In genomic region chr1:172309699-172310398, GRCm38 (mm10) we compare ENCODE assay signal across 8 mouse cellular contexts. TPM values are rescaled to one million over a fixed set of nuclear protein-coding genes. Genes with fewer than 3 reads are reported as not detected.
DNase-seq lines count a peak whose midpoint lies in the region; ATAC-seq and TF ChIP-seq lines count a peak whose summit lies in the region.

No protein-coding gene starts in this region.

- no peaks in the 10 kb centered on the region for H3K27me3 ChIP-seq in ES-Bruce4 (ENCODE audit: control insufficient read depth, insufficient read depth, low read length, poor library complexity, severe bottlenecking)
- H3K27me3 ChIP-seq in forebrain, embryonic 12.5 days, result no peaks in the 10 kb centered on the region
- H3K27me3 ChIP-seq in heart, postnatal 0 days (ENCODE audit: control insufficient read depth, insufficient read depth, low read length), result no peaks in the 10 kb centered on the region
- H3K27me3 ChIP-seq in liver, embryonic 14.5 days (ENCODE audit: control insufficient read depth, insufficient read depth, low read length), result no peaks in the 10 kb centered on the region
- no peaks in the 10 kb centered on the region for H3K27me3 ChIP-seq in neural tube, embryonic 11.5 days (ENCODE audit: control insufficient read depth, insufficient read depth, low read length)
- no peaks in the 10 kb centered on the region for H3K27me3 ChIP-seq in stomach, embryonic 16.5 days (ENCODE audit: control insufficient read depth, insufficient read depth, low read length)

- peak overlapping the region; percentile 50 for H3K4me2 ChIP-seq in forebrain, embryonic 12.5 days
- H3K4me2 ChIP-seq in heart, postnatal 0 days (ENCODE audit: low read depth, low read length), result peak overlapping the region; percentile 68
- H3K4me2 ChIP-seq in liver, embryonic 14.5 days (ENCODE audit: low read depth), result peak overlapping the region; percentile 78
- H3K4me2 ChIP-seq in neural tube, embryonic 11.5 days (ENCODE audit: low read depth), result peak overlapping the region; percentile 48
- H3K4me2 ChIP-seq in stomach, embryonic 16.5 days (ENCODE audit: low read depth, low read length), result peak overlapping the region; percentile 81

- WGBS in forebrain, embryonic 12.5 days, result 3% methylated on average over 14 of the region's 14 CpGs
- WGBS in heart, postnatal 0 days, result under 1% methylated on average over 14 of the region's 14 CpGs
- 1% methylated on average over 14 of the region's 14 CpGs for WGBS in liver, embryonic 14.5 days (ENCODE audit: insufficient replicate concordance)
- WGBS in neural tube, embryonic 11.5 days, result 5% methylated on average over 14 of the region's 14 CpGs
- WGBS in stomach, embryonic 16.5 days, result 2% methylated on average over 14 of the region's 14 CpGs

- no peak overlapping the region for H3K9ac ChIP-seq in ES-Bruce4 (ENCODE audit: low read depth, poor library complexity, severe bottlenecking)
- H3K9ac ChIP-seq in forebrain, embryonic 12.5 days, result peak overlapping the region; percentile 43
- peak overlapping the region; percentile 45; the same call in 1 of the 2 replicates for H3K9ac ChIP-seq in heart, postnatal 0 days (replicated peaks; ENCODE audit: low read depth, low read length)
- peak overlapping the region; percentile 63 for H3K9ac ChIP-seq in liver, embryonic 14.5 days (replicated peaks)
- peak overlapping the region; percentile 47 for H3K9ac ChIP-seq in neural tube, embryonic 11.5 days (ENCODE audit: low read length)
- peak overlapping the region; percentile 76 for H3K9ac ChIP-seq in stomach, embryonic 16.5 days (ENCODE audit: low read length)

- TF ChIP-seq EP300 in ES-Bruce4 (IDR thresholded peaks at IDR 0.05; ENCODE audit: insufficient read depth, low read depth, low read length), result peak; percentile 75
- TF ChIP-seq EP300 in heart, postnatal 0 days (IDR thresholded peaks at IDR 0.05; ENCODE audit: low read depth), result peak; percentile 98
- TF ChIP-seq EP300 in liver, embryonic 14.5 days (IDR thresholded peaks at IDR 0.05; ENCODE audit: low read depth), result no peak

- no peaks in the 10 kb centered on the region for H3K36me3 ChIP-seq in ES-Bruce4 (ENCODE audit: control insufficient read depth, insufficient read depth, low read length, poor library complexity, severe bottlenecking)
- H3K36me3 ChIP-seq in forebrain, embryonic 12.5 days (replicated peaks), result no peaks in the 10 kb centered on the region
- no peaks in the 10 kb centered on the region for H3K36me3 ChIP-seq in heart, postnatal 0 days (replicated peaks; ENCODE audit: control insufficient read depth, insufficient read depth, low read length)
- no peaks in the 10 kb centered on the region for H3K36me3 ChIP-seq in liver, embryonic 14.5 days (replicated peaks; ENCODE audit: control insufficient read depth, insufficient read depth, low read depth)
- H3K36me3 ChIP-seq in neural tube, embryonic 11.5 days (ENCODE audit: control insufficient read depth, insufficient read depth, low read length), result no peaks in the 10 kb centered on the region
- no peaks in the 10 kb centered on the region for H3K36me3 ChIP-seq in stomach, embryonic 16.5 days (ENCODE audit: control insufficient read depth, insufficient read depth, low read length)

- no peak overlapping the region for H3K27ac ChIP-seq in ES-Bruce4 (ENCODE audit: insufficient read depth, low read length)
- peak overlapping the region; percentile 75 for H3K27ac ChIP-seq in forebrain, embryonic 12.5 days
- peak overlapping the region; percentile 92 for H3K27ac ChIP-seq in heart, postnatal 0 days (ENCODE audit: low read depth)
- H3K27ac ChIP-seq in liver, embryonic 14.5 days, result peak overlapping the region; percentile 41; the same call in 1 of the 2 replicates
- 0 out of 2 replicates have a peak overlapping the region, but pooled peaks have one; percentile 54 for H3K27ac ChIP-seq in neural tube, embryonic 11.5 days (ENCODE audit: low read depth, low read length)
- peak overlapping the region; percentile 98 for H3K27ac ChIP-seq in stomach, embryonic 16.5 days (ENCODE audit: low read length)

- no peaks in the 10 kb centered on the region for H3K9me3 ChIP-seq in ES-Bruce4 (replicated peaks; ENCODE audit: control insufficient read depth, insufficient read depth, low read length, poor library complexity, severe bottlenecking)
- H3K9me3 ChIP-seq in forebrain, embryonic 12.5 days, result no peaks in the 10 kb centered on the region
- H3K9me3 ChIP-seq in heart, postnatal 0 days (replicated peaks; ENCODE audit: control insufficient read depth, low read length), result no peaks in the 10 kb centered on the region
- H3K9me3 ChIP-seq in liver, embryonic 14.5 days (ENCODE audit: control insufficient read depth, low read length), result no peaks in the 10 kb centered on the region
- H3K9me3 ChIP-seq in neural tube, embryonic 11.5 days (ENCODE audit: control insufficient read depth, low read length), result no peaks in the 10 kb centered on the region
- H3K9me3 ChIP-seq in stomach, embryonic 16.5 days (replicated peaks; ENCODE audit: control insufficient read depth, low read length), result no peaks in the 10 kb centered on the region

- DNase-seq in c-Kit-positive CD71-positive TER-119-positive erythroid progenitor cells, embryonic 14.5 days (ENCODE audit: low spot score), result peak; percentile 86
- DNase-seq in heart, postnatal 0 days (ENCODE audit: low spot score), result peak; percentile 90
- DNase-seq in kidney, postnatal 36 days, result peak; percentile 95
- peak; percentile 70 to 79 (median 73) for DNase-seq in liver, embryonic 14.5 days (ENCODE audit: low read depth in 3 of 3, low spot score in 3 of 3)
- peak; percentile 96 for DNase-seq in neural tube, embryonic 11.5 days (ENCODE audit: low spot score)

- peak; percentile 97 for TF ChIP-seq CTCF in ES-Bruce4 (IDR thresholded peaks at IDR 0.05; ENCODE audit: low read depth, low read length)
- TF ChIP-seq CTCF in heart, postnatal 0 days (IDR thresholded peaks at IDR 0.05; ENCODE audit: low read depth), result peak; percentile 99
- peak; percentile 93 for TF ChIP-seq CTCF in liver, embryonic 14.5 days (IDR thresholded peaks at IDR 0.05; ENCODE audit: low read depth)

- H3K4me1 ChIP-seq in ES-Bruce4 (ENCODE audit: control insufficient read depth, insufficient read depth, low read length), result peaks cover 4% of the 10 kb centered on the region
- peaks cover 65% of the 10 kb centered on the region for H3K4me1 ChIP-seq in forebrain, embryonic 12.5 days
- H3K4me1 ChIP-seq in heart, postnatal 0 days (ENCODE audit: control insufficient read depth, insufficient read depth), result peaks cover 4% of the 10 kb centered on the region; the same call in 1 of the 2 replicates
- peaks cover 2 to 41% of the 10 kb centered on the region in 2 experiments for H3K4me1 ChIP-seq in liver, embryonic 14.5 days (replicated peaks; ENCODE audit: control insufficient read depth in 2 of 2, insufficient read depth in 2 of 2, low read length in 1 of 2)
- H3K4me1 ChIP-seq in neural tube, embryonic 11.5 days (ENCODE audit: control insufficient read depth, insufficient read depth, low read length), result peaks cover 30% of the 10 kb centered on the region
- peaks cover 25% of the 10 kb centered on the region for H3K4me1 ChIP-seq in stomach, embryonic 16.5 days (ENCODE audit: control insufficient read depth, insufficient read depth, low read length)

- peak; percentile 72 for ATAC-seq in forebrain, embryonic 12.5 days (ENCODE audit: low FRiP score)
- ATAC-seq in heart, postnatal 0 days (ENCODE audit: insufficient read depth, low read depth), result peak; percentile 76
- peak; percentile 47 for ATAC-seq in liver, embryonic 14.5 days (ENCODE audit: insufficient read depth)
- peak; percentile 66 for ATAC-seq in neural tube, embryonic 11.5 days (ENCODE audit: insufficient read depth, low FRiP score, low TSS enrichment)
- peak; percentile 61 for ATAC-seq in stomach, embryonic 16.5 days (ENCODE audit: insufficient read depth, low FRiP score)

- no peak for TF ChIP-seq POLR2A in ES-Bruce4 (IDR thresholded peaks at IDR 0.05; ENCODE audit: insufficient read depth, low read length)

- H3K4me3 ChIP-seq in ES-Bruce4 (ENCODE audit: low read depth, low read length), result no peak overlapping the region
- 0 out of 2 replicates have a peak overlapping the region, but pooled peaks have one; percentile 14 for H3K4me3 ChIP-seq in forebrain, embryonic 12.5 days (replicated peaks)
- peak overlapping the region; percentile 30 for H3K4me3 ChIP-seq in heart, postnatal 0 days (ENCODE audit: low read depth, low read length)
- peak overlapping the region; percentile 26 to 49 for H3K4me3 ChIP-seq in liver, embryonic 14.5 days (ENCODE audit: insufficient read depth in 1 of 2, low read depth in 2 of 2, low read length in 2 of 2)
- peak overlapping the region; percentile 20; the same call in 1 of the 2 replicates for H3K4me3 ChIP-seq in neural tube, embryonic 11.5 days (ENCODE audit: low read depth, low read length)
- H3K4me3 ChIP-seq in stomach, embryonic 16.5 days (replicated peaks; ENCODE audit: low read length), result peak overlapping the region; percentile 41

RNA-seq across cellular contexts. Expression of gene Atp1a2, which starts 12.0 kb away (rescaled TPM):
- polyA plus RNA-seq in ES-Bruce4 (2011; ENCODE audit: insufficient read depth, insufficient read length, low read depth, missing spikeins), result 2.1 and 2.6 TPM in 2 replicates
- polyA plus RNA-seq in forebrain, embryonic 12.5 days (2016; fragmentation: Nextera tagmentation; extraction: Ambion mirVana), result 9.5 and 10.8 TPM in 2 replicates
- total RNA-seq in heart, postnatal 0 days (2014; rRNA removed; ENCODE audit: low replicate concordance), result 130 and 131 TPM in 2 replicates
- polyA plus RNA-seq in heart, postnatal 0 days (2015; fragmentation: Nextera tagmentation; extraction: Ambion mirVana), result 27.1 and 29.0 TPM in 2 replicates
- 0.08 and 0.10 TPM in 2 replicates for polyA plus RNA-seq in liver, embryonic 14.5 days (2012; rRNA removed)
- polyA plus RNA-seq in liver, embryonic 14.5 days (2014; fragmentation: Nextera tagmentation; extraction: Ambion mirVana), result 0.01 and 0.08 TPM in 2 replicates
- 1.3 and 1.6 TPM in 2 replicates for polyA plus RNA-seq in neural tube, embryonic 11.5 days (2014; fragmentation: Nextera tagmentation; extraction: Ambion mirVana)
- 5.7 and 7.5 TPM in 2 replicates for polyA plus RNA-seq in stomach, embryonic 16.5 days (2015; fragmentation: Nextera tagmentation; extraction: Ambion mirVana)

RNA-seq across cellular contexts. Expression of gene Kcnj9, which starts 19.3 kb away (rescaled TPM):
- polyA plus RNA-seq in ES-Bruce4 (2011; ENCODE audit: insufficient read depth, insufficient read length, low read depth, missing spikeins), result not detected in 2 replicates
- polyA plus RNA-seq in forebrain, embryonic 12.5 days (2016; fragmentation: Nextera tagmentation; extraction: Ambion mirVana), result 2.5 and 2.8 TPM in 2 replicates
- not detected in 2 replicates for total RNA-seq in heart, postnatal 0 days (2014; rRNA removed; ENCODE audit: low replicate concordance)
- not detected in 2 replicates for polyA plus RNA-seq in heart, postnatal 0 days (2015; fragmentation: Nextera tagmentation; extraction: Ambion mirVana)
- 0.02 and 0.05 TPM in 2 replicates for polyA plus RNA-seq in liver, embryonic 14.5 days (2012; rRNA removed)
- not detected in 2 replicates for polyA plus RNA-seq in liver, embryonic 14.5 days (2014; fragmentation: Nextera tagmentation; extraction: Ambion mirVana)
- 0.30 and 0.84 TPM in 2 replicates for polyA plus RNA-seq in neural tube, embryonic 11.5 days (2014; fragmentation: Nextera tagmentation; extraction: Ambion mirVana)
- 0.07 TPM in 1 of 2 replicates, not detected in the other for polyA plus RNA-seq in stomach, embryonic 16.5 days (2015; fragmentation: Nextera tagmentation; extraction: Ambion mirVana)

RNA-seq across cellular contexts. Expression of gene Kcnj10, which starts 31.2 kb away (rescaled TPM):
- 1.0 and 1.3 TPM in 2 replicates for polyA plus RNA-seq in ES-Bruce4 (2011; ENCODE audit: insufficient read depth, insufficient read length, low read depth, missing spikeins)
- 0.93 and 1.2 TPM in 2 replicates for polyA plus RNA-seq in forebrain, embryonic 12.5 days (2016; fragmentation: Nextera tagmentation; extraction: Ambion mirVana)
- total RNA-seq in heart, postnatal 0 days (2014; rRNA removed; ENCODE audit: low replicate concordance), result not detected in 2 replicates
- polyA plus RNA-seq in heart, postnatal 0 days (2015; fragmentation: Nextera tagmentation; extraction: Ambion mirVana), result 0.03 TPM in 1 of 2 replicates, not detected in the other
- polyA plus RNA-seq in liver, embryonic 14.5 days (2012; rRNA removed), result 0.17 and 0.18 TPM in 2 replicates
- 0.04 and 0.08 TPM in 2 replicates for polyA plus RNA-seq in liver, embryonic 14.5 days (2014; fragmentation: Nextera tagmentation; extraction: Ambion mirVana)
- 0.85 and 0.93 TPM in 2 replicates for polyA plus RNA-seq in neural tube, embryonic 11.5 days (2014; fragmentation: Nextera tagmentation; extraction: Ambion mirVana)
- polyA plus RNA-seq in stomach, embryonic 16.5 days (2015; fragmentation: Nextera tagmentation; extraction: Ambion mirVana), result 0.07 and 0.19 TPM in 2 replicates

RNA-seq across cellular contexts. Expression of gene Igsf8, which starts 48.4 kb away (rescaled TPM):
- 35.4 and 35.8 TPM in 2 replicates for polyA plus RNA-seq in ES-Bruce4 (2011; ENCODE audit: insufficient read depth, insufficient read length, low read depth, missing spikeins)
- 122 and 127 TPM in 2 replicates for polyA plus RNA-seq in forebrain, embryonic 12.5 days (2016; fragmentation: Nextera tagmentation; extraction: Ambion mirVana)
- 22.1 and 30.8 TPM in 2 replicates for total RNA-seq in heart, postnatal 0 days (2014; rRNA removed; ENCODE audit: low replicate concordance)
- 11.4 and 12.6 TPM in 2 replicates for polyA plus RNA-seq in heart, postnatal 0 days (2015; fragmentation: Nextera tagmentation; extraction: Ambion mirVana)
- polyA plus RNA-seq in liver, embryonic 14.5 days (2012; rRNA removed), result 12.7 and 15.4 TPM in 2 replicates
- polyA plus RNA-seq in liver, embryonic 14.5 days (2014; fragmentation: Nextera tagmentation; extraction: Ambion mirVana), result 11.0 and 11.6 TPM in 2 replicates
- polyA plus RNA-seq in neural tube, embryonic 11.5 days (2014; fragmentation: Nextera tagmentation; extraction: Ambion mirVana), result 121 and 142 TPM in 2 replicates
- 27.8 and 35.0 TPM in 2 replicates for polyA plus RNA-seq in stomach, embryonic 16.5 days (2015; fragmentation: Nextera tagmentation; extraction: Ambion mirVana)

RNA-seq across cellular contexts. Expression of gene Atp1a4, which starts 51.6 kb away (rescaled TPM):
- polyA plus RNA-seq in ES-Bruce4 (2011; ENCODE audit: insufficient read depth, insufficient read length, low read depth, missing spikeins), result not detected in 2 replicates
- polyA plus RNA-seq in forebrain, embryonic 12.5 days (2016; fragmentation: Nextera tagmentation; extraction: Ambion mirVana), result 0.05 and 0.06 TPM in 2 replicates
- total RNA-seq in heart, postnatal 0 days (2014; rRNA removed; ENCODE audit: low replicate concordance), result not detected in 2 replicates
- 0.07 TPM in 2 replicates for polyA plus RNA-seq in heart, postnatal 0 days (2015; fragmentation: Nextera tagmentation; extraction: Ambion mirVana)
- 0.01 TPM in 1 of 2 replicates, not detected in the other for polyA plus RNA-seq in liver, embryonic 14.5 days (2012; rRNA removed)
- polyA plus RNA-seq in liver, embryonic 14.5 days (2014; fragmentation: Nextera tagmentation; extraction: Ambion mirVana), result not detected in 2 replicates
- not detected in 2 replicates for polyA plus RNA-seq in neural tube, embryonic 11.5 days (2014; fragmentation: Nextera tagmentation; extraction: Ambion mirVana)
- polyA plus RNA-seq in stomach, embryonic 16.5 days (2015; fragmentation: Nextera tagmentation; extraction: Ambion mirVana), result 0.04 TPM in 1 of 2 replicates, not detected in the other
